22 mouse cellular contexts compared by ENCODE assay signal in genomic region chr11:101757366-101757765, GRCm38 (mm10). TPM values are rescaled to one million over a fixed set of nuclear protein-coding genes. Genes with fewer than 3 reads are reported as not detected.
A peak's percentile ranks its signal among the peaks of the same experiment; 100 is the strongest.
DNase-seq lines count a peak whose midpoint lies in the region; ATAC-seq and TF ChIP-seq lines count a peak whose summit lies in the region.
"Had no signal": no experiment of that assay in that cellular context is flagged by ENCODE, and none has a peak within 500 bp of the region (broad histone marks: within the 10 kb centered on the region; RNA-seq: fewer than 3 reads in every experiment).

No protein-coding gene starts in this region.

- 0 out of 2 replicates have a peak, but pooled peaks have one; percentile 14 for ATAC-seq in heart, embryonic 15.5 days (replicated peaks; ENCODE audit: insufficient number of reproducible peaks, insufficient read depth, low FRiP score, low read depth)
- ATAC-seq in heart, embryonic 12.5 days (ENCODE audit: insufficient number of reproducible peaks, low FRiP score), result no peak
- no peak for ATAC-seq in kidney, postnatal 0 days (replicated peaks; ENCODE audit: low FRiP score, low read depth)
- peak; percentile 84 for ATAC-seq in lung, embryonic 15.5 days (ENCODE audit: borderline replicate concordance, extremely low read depth, low FRiP score, low TSS enrichment)
- no peak for ATAC-seq in forebrain, embryonic 11.5 days (replicated peaks; ENCODE audit: low FRiP score)
- ATAC-seq: CD4-positive, CD25-positive, alpha-beta regulatory T cell, adult 4 months; forebrain, embryonic 16.5 days; inflammation-experienced regulatory T-cells, adult 6 months; Patski had no signal

- WGBS in heart, embryonic 15.5 days, result 71% methylated on average over 8 of the region's 8 CpGs
- 87% methylated on average over 8 of the region's 8 CpGs for WGBS in heart, embryonic 12.5 days
- 74% methylated on average over 8 of the region's 8 CpGs for WGBS in kidney, postnatal 0 days
- 66% methylated on average over 8 of the region's 8 CpGs for WGBS in lung, embryonic 15.5 days
- 91% methylated on average over 8 of the region's 8 CpGs for WGBS in forebrain, embryonic 11.5 days

- no peak overlapping the region for H3K4me3 ChIP-seq in heart, embryonic 15.5 days
- H3K4me3 ChIP-seq in heart, embryonic 12.5 days, result no peak overlapping the region
- no peak overlapping the region for H3K4me3 ChIP-seq in kidney, postnatal 0 days (replicated peaks; ENCODE audit: low read depth, low read length)
- H3K4me3 ChIP-seq in lung, embryonic 15.5 days, result no peak overlapping the region
- no peak overlapping the region for H3K4me3 ChIP-seq in forebrain, embryonic 11.5 days (ENCODE audit: low read depth, low read length)
- H3K4me3 ChIP-seq: embryonic facial prominence, embryonic 12.5 days; heart, embryonic 13.5 days; limb, embryonic 13.5 days; liver, embryonic 13.5 days had no signal

- no peaks in the 10 kb centered on the region for H3K27me3 ChIP-seq in heart, embryonic 15.5 days
- H3K27me3 ChIP-seq in heart, embryonic 12.5 days (replicated peaks), result no peaks in the 10 kb centered on the region
- no peaks in the 10 kb centered on the region for H3K27me3 ChIP-seq in kidney, postnatal 0 days (ENCODE audit: insufficient read depth, low read length)
- H3K27me3 ChIP-seq in lung, embryonic 15.5 days, result no peaks in the 10 kb centered on the region
- H3K27me3 ChIP-seq in forebrain, embryonic 11.5 days (ENCODE audit: control insufficient read depth, insufficient read depth, low read length), result no peaks in the 10 kb centered on the region
- H3K27me3 ChIP-seq: embryonic facial prominence, embryonic 12.5 days; heart, embryonic 13.5 days; limb, embryonic 13.5 days; liver, embryonic 13.5 days; Patski had no signal

- no peak overlapping the region for H3K27ac ChIP-seq in heart, embryonic 15.5 days
- H3K27ac ChIP-seq in heart, embryonic 12.5 days (ENCODE audit: poor library complexity, severe bottlenecking), result no peak overlapping the region
- 0 out of 2 replicates have a peak overlapping the region, but pooled peaks have one; percentile 54 for H3K27ac ChIP-seq in kidney, postnatal 0 days
- peak overlapping the region; percentile 71 for H3K27ac ChIP-seq in lung, embryonic 15.5 days
- no peak overlapping the region for H3K27ac ChIP-seq in forebrain, embryonic 11.5 days (ENCODE audit: low read depth, low read length)
- H3K27ac ChIP-seq: embryonic facial prominence, embryonic 12.5 days; heart, embryonic 13.5 days; limb, embryonic 13.5 days; liver, embryonic 13.5 days had no signal

- DNase-seq in kidney, postnatal 0 days (ENCODE audit: low spot score), result peak; percentile 67
- DNase-seq in kidney, adult 11 months, result no peak
- DNase-seq in lung, postnatal 36 days, result peak; percentile 58
- no peak for DNase-seq in cerebellum, adult 9-10 months
- no peak for DNase-seq in forebrain, embryonic 11.5 days (ENCODE audit: low spot score)
- DNase-seq: adrenal gland, adult 8-10 months; cerebellum, adult 9-11 months; kidney, postnatal 25 days; liver, embryonic 13.5 days; right cerebral cortex, postnatal 4 days; thymus, postnatal 25 days had no signal

- no peak for TF ChIP-seq CTCF in kidney, postnatal 0 days (IDR thresholded peaks at IDR 0.05; ENCODE audit: low read depth)

- peaks cover 76% of the 10 kb centered on the region for H3K36me3 ChIP-seq in heart, embryonic 15.5 days
- peaks cover 95% of the 10 kb centered on the region for H3K36me3 ChIP-seq in heart, embryonic 12.5 days
- H3K36me3 ChIP-seq in kidney, postnatal 0 days (ENCODE audit: insufficient read depth, low read length), result peaks cover 72% of the 10 kb centered on the region
- H3K36me3 ChIP-seq in lung, embryonic 15.5 days, result peaks cover 80% of the 10 kb centered on the region
- peaks cover 4% of the 10 kb centered on the region for H3K36me3 ChIP-seq in forebrain, embryonic 11.5 days (ENCODE audit: control insufficient read depth, insufficient read depth, low read length)

- no peaks in the 10 kb centered on the region for H3K9me3 ChIP-seq in heart, embryonic 15.5 days (replicated peaks)
- no peaks in the 10 kb centered on the region for H3K9me3 ChIP-seq in heart, embryonic 12.5 days (replicated peaks)
- no peaks in the 10 kb centered on the region for H3K9me3 ChIP-seq in kidney, postnatal 0 days (replicated peaks; ENCODE audit: low read length)
- H3K9me3 ChIP-seq in lung, embryonic 15.5 days, result no peaks in the 10 kb centered on the region
- no peaks in the 10 kb centered on the region for H3K9me3 ChIP-seq in forebrain, embryonic 11.5 days (ENCODE audit: control insufficient read depth, low read length)
- H3K9me3 ChIP-seq: embryonic facial prominence, embryonic 12.5 days; heart, embryonic 13.5 days; limb, embryonic 13.5 days; liver, embryonic 13.5 days had no signal

- H3K4me2 ChIP-seq in heart, embryonic 15.5 days, result no peak overlapping the region
- H3K4me2 ChIP-seq in heart, embryonic 12.5 days, result no peak overlapping the region
- H3K4me2 ChIP-seq in kidney, postnatal 0 days (ENCODE audit: low read length), result no peak overlapping the region
- H3K4me2 ChIP-seq in lung, embryonic 15.5 days, result no peak overlapping the region
- H3K4me2 ChIP-seq in forebrain, embryonic 11.5 days (ENCODE audit: low read depth, low read length, severe bottlenecking), result no peak overlapping the region
- H3K4me2 ChIP-seq: embryonic facial prominence, embryonic 12.5 days; heart, embryonic 13.5 days; limb, embryonic 13.5 days; liver, embryonic 13.5 days; midbrain, embryonic 11.5 days had no signal

- no peaks in the 10 kb centered on the region; the same call in 1 of the 2 replicates for H3K4me1 ChIP-seq in heart, embryonic 15.5 days (replicated peaks)
- 0 out of 2 replicates have a peak, but pooled peaks cover 9% of the 10 kb centered on the region for H3K4me1 ChIP-seq in heart, embryonic 12.5 days (replicated peaks)
- no peaks in the 10 kb centered on the region for H3K4me1 ChIP-seq in kidney, postnatal 0 days (replicated peaks; ENCODE audit: insufficient read depth, low read length)
- H3K4me1 ChIP-seq in lung, embryonic 15.5 days, result peaks cover 17% of the 10 kb centered on the region; the same call in 1 of the 2 replicates
- H3K4me1 ChIP-seq in forebrain, embryonic 11.5 days (replicated peaks; ENCODE audit: control insufficient read depth, insufficient read depth, low read length), result no peaks in the 10 kb centered on the region
- H3K4me1 ChIP-seq: embryonic facial prominence, embryonic 12.5 days; limb, embryonic 13.5 days; liver, embryonic 13.5 days had no signal

- no peak overlapping the region for H3K9ac ChIP-seq in heart, embryonic 15.5 days
- no peak overlapping the region; the same call in 1 of the 2 replicates for H3K9ac ChIP-seq in heart, embryonic 12.5 days
- no peak overlapping the region for H3K9ac ChIP-seq in kidney, postnatal 0 days (ENCODE audit: low read depth, low read length)
- H3K9ac ChIP-seq in lung, embryonic 15.5 days, result no peak overlapping the region
- no peak overlapping the region for H3K9ac ChIP-seq in forebrain, embryonic 11.5 days (ENCODE audit: low read length)
- H3K9ac ChIP-seq: embryonic facial prominence, embryonic 12.5 days; heart, embryonic 13.5 days; limb, embryonic 13.5 days; liver, embryonic 13.5 days had no signal

RNA-seq across cellular contexts. Expression of gene Dhx8, which starts 24.6 kb away (rescaled TPM):
- 17.2 and 20.8 TPM in 2 replicates for polyA plus RNA-seq in heart, embryonic 15.5 days (2015; fragmentation: Nextera tagmentation; extraction: Ambion mirVana)
- 25.8 and 26.5 TPM in 2 replicates for polyA plus RNA-seq in heart, embryonic 12.5 days (2016; fragmentation: Nextera tagmentation; extraction: Ambion mirVana)
- 18.3 and 20.4 TPM in 2 replicates for polyA plus RNA-seq in kidney, postnatal 0 days (2015; fragmentation: Nextera tagmentation; extraction: Ambion mirVana)
- 29.0 and 31.2 TPM in 2 replicates for polyA plus RNA-seq in lung, embryonic 15.5 days (2015; fragmentation: Nextera tagmentation; extraction: Ambion mirVana)
- polyA plus RNA-seq in forebrain, embryonic 11.5 days (2014; fragmentation: Nextera tagmentation; extraction: Ambion mirVana), result 43.6 and 46.4 TPM in 2 replicates

RNA-seq across cellular contexts. Expression of gene Etv4, which starts 27.8 kb away (rescaled TPM):
- 3.5 and 5.8 TPM in 2 replicates for polyA plus RNA-seq in heart, embryonic 15.5 days (2015; fragmentation: Nextera tagmentation; extraction: Ambion mirVana)
- 10.0 and 10.3 TPM in 2 replicates for polyA plus RNA-seq in heart, embryonic 12.5 days (2016; fragmentation: Nextera tagmentation; extraction: Ambion mirVana)
- polyA plus RNA-seq in kidney, postnatal 0 days (2015; fragmentation: Nextera tagmentation; extraction: Ambion mirVana), result 42.6 and 44.7 TPM in 2 replicates
- 12.5 and 12.9 TPM in 2 replicates for polyA plus RNA-seq in lung, embryonic 15.5 days (2015; fragmentation: Nextera tagmentation; extraction: Ambion mirVana)
- 7.6 and 10.4 TPM in 2 replicates for polyA plus RNA-seq in forebrain, embryonic 11.5 days (2014; fragmentation: Nextera tagmentation; extraction: Ambion mirVana)
- polyA plus RNA-seq: CD4-positive, CD25-positive, alpha-beta regulatory T cell, adult 4 months had no signal

Comparison
In these comparisons a context has a peak if more than half of its experiments do, and no peak if none do; other contexts are left out.
1. ATAC-seq: peak in heart, embryonic 15.5 days (single experiment) and lung, embryonic 15.5 days (single experiment); none in heart, embryonic 12.5 days (single experiment), kidney, postnatal 0 days (single experiment) and forebrain, embryonic 11.5 days (single experiment).
2. DNase-seq: peak in kidney, postnatal 0 days (single experiment) and lung, postnatal 36 days (single experiment); none in kidney, adult 11 months (single experiment), cerebellum, adult 9-10 months (single experiment) and forebrain, embryonic 11.5 days (single experiment).
3. H3K27ac ChIP-seq: peak in kidney, postnatal 0 days (single experiment) and lung, embryonic 15.5 days (single experiment); none in heart, embryonic 15.5 days (single experiment), heart, embryonic 12.5 days (single experiment) and forebrain, embryonic 11.5 days (single experiment).